Mouse (Mus musculus) liver, postnatal 0 days (tissue): ENCODE results near the gene Olfr266. TPM values are rescaled to one million over a fixed set of nuclear protein-coding genes. Genes with fewer than 3 reads are reported as not detected.

Experiments used
- ATAC-seq: fragments of 200-750 bp; cut with Nextera tagmentation; 2 replicates; pipeline ENCODE4 v1.8.0; 2017; ENCODE audit warnings: mild to moderate bottlenecking, moderate library complexity
- DNase-seq: peaks from one replicate; pipeline ENCODE4 v3.0.0-alpha.2; 2016
- H3K27ac ChIP-seq: fragments of 300-500 bp; sonication (generic); 2 replicates; pipeline ENCODE4 v1.5.1; 2014; ENCODE audit warnings: antibody characterized with exemption, moderate library complexity, mild to moderate bottlenecking, low read depth
- H3K27me3 ChIP-seq: fragments of 300-500 bp; sonication (generic); 2 replicates; pipeline ENCODE4 v1.6.1; 2014; ENCODE audit warnings: low read length, control low read depth, mixed read lengths; ENCODE audit not compliant: insufficient read depth
- H3K36me3 ChIP-seq: fragments of 300-500 bp; sonication (generic); replicated peaks from 2 replicates; pipeline ENCODE4 v1.6.1; 2014; ENCODE audit warnings: mild to moderate bottlenecking, control low read depth, low read length, moderate library complexity, mixed read lengths; ENCODE audit not compliant: insufficient read depth
- H3K4me1 ChIP-seq: fragments of 300-500 bp; sonication (generic); 2 replicates; pipeline ENCODE4 v1.6.1; 2014; ENCODE audit warnings: antibody characterized with exemption, mild to moderate bottlenecking, control low read depth; ENCODE audit not compliant: insufficient read depth
- H3K4me2 ChIP-seq: fragments of 300-500 bp; sonication (generic); 2 replicates; pipeline ENCODE4 v1.6.1; 2014; ENCODE audit warnings: low read depth, mild to moderate bottlenecking, low read length, moderate library complexity, mixed read lengths
- H3K4me3 ChIP-seq: fragments of 300-500 bp; sonication (generic); 2 replicates; pipeline ENCODE4 v1.5.1; 2014; ENCODE audit warnings: low read depth, low read length
- H3K9ac ChIP-seq: fragments of 300-500 bp; sonication (generic); replicated peaks from 2 replicates; pipeline ENCODE4 v1.6.1; 2014; ENCODE audit warnings: mild to moderate bottlenecking, moderate library complexity
- H3K9me3 ChIP-seq: fragments of 300-500 bp; sonication (generic); 2 replicates; pipeline ENCODE4 v1.6.1; 2016; ENCODE audit warnings: mild to moderate bottlenecking, control low read depth, low read length, mixed read lengths
- CTCF ChIP-seq: sonication (generic); IDR thresholded peaks from 2 replicates; pipeline ENCODE4 v1.5.1; 2016; ENCODE audit warnings: antibody characterized with exemption, low read depth
- EP300 ChIP-seq: IDR thresholded peaks from 2 replicates; pipeline ENCODE4 v1.6.1; 2016; ENCODE audit warnings: antibody characterized with exemption, low read depth, mild to moderate bottlenecking
- WGBS: fragments of 180-500 bp; shearing (Covaris S2); extraction: QIAGEN DNeasy Blood & Tissue Kit; methylation state at CpG from one replicate; pipeline ENCODE4 v1.1.7; 2014; ENCODE audit not compliant: insufficient replicate concordance; 5-methylcytosine and 5-hydroxymethylcytosine counted together
- polyA plus RNA-seq: library from polyadenylated mRNA; unstranded; fragments of >200 nt; fragmentation: Nextera tagmentation; extraction: Ambion mirVana; gene quantifications from 2 replicates; pipeline ENCODE4 v1.2.1, GENCODE M21; 2015

Olfr266 gene
- polyA plus RNA-seq, 1 experiment from 2014 or later: not detected

DNA sequence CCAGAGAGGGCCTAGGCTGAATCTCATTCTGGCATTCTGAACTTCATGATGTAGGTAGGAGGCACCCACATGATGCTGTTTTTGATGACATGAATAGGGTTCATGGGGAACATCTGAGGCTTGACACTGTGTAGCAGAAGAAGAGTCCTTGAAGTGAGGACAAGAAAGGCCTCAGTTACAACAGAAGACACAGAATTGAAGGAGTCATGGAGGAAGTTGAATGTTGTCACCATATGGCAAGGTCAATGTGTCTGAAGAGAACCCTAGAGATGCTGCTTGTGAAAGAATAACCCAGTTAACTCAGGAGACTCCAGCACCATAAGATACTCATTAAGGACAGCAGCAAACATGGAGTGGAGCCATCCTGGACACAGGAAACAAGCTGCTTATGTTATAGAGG lies 28.0 kb downstream of the Olfr266 start:
- no peak for TF ChIP-seq CTCF
- TF ChIP-seq EP300: no peak
- Histone ChIP-seq H3K9ac (no peak overlapping the region), H3K4me3 (no peak overlapping the region), H3K27ac (no peak overlapping the region), H3K4me2 (no peak overlapping the region), H3K9me3 (no peaks in the 10 kb centered on the region), H3K4me1 (no peaks in the 10 kb centered on the region), H3K27me3 (no peaks in the 10 kb centered on the region), H3K36me3 (no peaks in the 10 kb centered on the region)
- DNase-seq (no peak), ATAC-seq (no peak)

GRCm38 (mm10) chr3:106789930-106790329 lies 36.2 kb downstream of the Olfr266 start, which contains the start of gene Cd53:
Gene Cd53 (minus strand): TSS chr3:106790149.
- Histone ChIP-seq H3K4me2 (peak within 1 kb of the TSS; percentile 38), H3K4me1 (no peaks in the 10 kb centered on the region), H3K9ac (peak within 1 kb of the TSS; percentile 21), H3K36me3 (no peaks in the 10 kb centered on the region), H3K27ac (peak within 1 kb of the TSS; percentile 81), H3K4me3 (peak within 1 kb of the TSS; percentile 41), H3K27me3 (no peaks in the 10 kb centered on the region), H3K9me3 (no peaks in the 10 kb centered on the region)
- WGBS: 27% methylated on average over 2 of the region's 2 CpGs
- no peak for TF ChIP-seq CTCF
- no peak for TF ChIP-seq EP300
- peak; percentile 65 for ATAC-seq
- DNase-seq: no peak

- TF ChIP-seq EP300: 0 out of 2 replicates have a peak, but pooled peaks have one; percentile 7
- no peak for TF ChIP-seq CTCF
- no peaks in the 10 kb centered on the region for H3K4me1 ChIP-seq
- DNase-seq: no peak
- no peaks in the 10 kb centered on the region for H3K9me3 ChIP-seq
- H3K36me3 ChIP-seq: no peaks in the 10 kb centered on the region
- H3K27ac ChIP-seq: peak overlapping the region; percentile 81
- H3K9ac ChIP-seq: peak overlapping the region; percentile 21; the same call in 1 of the 2 replicates
- H3K4me3 ChIP-seq: peak overlapping the region; percentile 41
- WGBS: 7% methylated on average over 2 of the region's 2 CpGs
- H3K27me3 ChIP-seq: no peaks in the 10 kb centered on the region
- ATAC-seq: peak; percentile 76
- H3K4me2 ChIP-seq: peak overlapping the region; percentile 38
Observed at GRCm38 (mm10) chr3:106788440-106788887, 37.6 kb downstream of the Olfr266 start.

GRCm38 (mm10) chr3:106787972-106788371 lies 38.1 kb downstream of the Olfr266 start:
- Histone ChIP-seq H3K4me1 (no peaks in the 10 kb centered on the region), H3K4me2 (peak overlapping the region; percentile 38), H3K9me3 (no peaks in the 10 kb centered on the region), H3K4me3 (peak overlapping the region; percentile 41), H3K27ac (peak overlapping the region; percentile 81), H3K9ac (no peak overlapping the region), H3K27me3 (no peaks in the 10 kb centered on the region), H3K36me3 (no peaks in the 10 kb centered on the region)
- TF ChIP-seq EP300 (no peak), CTCF (no peak)
- DNase-seq (no peak), ATAC-seq (peak; percentile 67)

- no peak for DNase-seq
Observed at GRCm38 (mm10) chr3:106785130-106785529, 41.0 kb downstream of the Olfr266 start.

DNA sequence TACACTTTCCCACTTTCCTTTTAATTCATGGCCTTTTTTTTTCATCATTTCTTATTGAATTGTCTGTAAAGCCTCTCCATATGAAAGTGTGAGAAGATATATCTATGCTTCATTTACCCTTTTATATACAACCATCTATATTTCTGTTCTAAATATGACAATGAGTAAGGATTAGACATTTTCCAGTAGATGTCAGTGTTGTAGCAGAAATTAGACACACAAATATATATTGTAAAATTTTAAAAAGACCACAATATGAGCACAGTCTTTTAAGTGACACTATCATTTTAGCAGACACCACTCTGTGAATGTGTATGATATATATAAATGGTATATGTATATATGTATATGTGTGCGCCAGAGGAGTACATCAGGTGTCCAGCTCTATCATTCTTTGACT lies 54.3 kb downstream of the Olfr266 start:
- H3K27ac ChIP-seq: no peak overlapping the region
- ATAC-seq: no peak
- 69% methylated on average over 1 of the region's 1 CpGs for WGBS

More at GRCm38 (mm10) chr3:106785130-106785529, 41.0 kb downstream of the Olfr266 start:
- H3K36me3 ChIP-seq: no peaks in the 10 kb centered on the region
- ATAC-seq: no peak
- no peak overlapping the region for H3K27ac ChIP-seq
- H3K4me1 ChIP-seq: no peaks in the 10 kb centered on the region
- no peak overlapping the region; the same call in 1 of the 2 replicates for H3K4me2 ChIP-seq
- no peak overlapping the region for H3K4me3 ChIP-seq
- H3K9ac ChIP-seq: no peak overlapping the region
- WGBS: 53% methylated on average over 3 of the region's 3 CpGs
- TF ChIP-seq CTCF (no peak), EP300 (no peak)
- no peaks in the 10 kb centered on the region for H3K9me3 ChIP-seq
- H3K27me3 ChIP-seq: no peaks in the 10 kb centered on the region

More for the DNA sequence above, 54.3 kb downstream of the Olfr266 start:
- Histone ChIP-seq H3K9me3 (no peaks in the 10 kb centered on the region), H3K27me3 (no peaks in the 10 kb centered on the region), H3K4me3 (no peak overlapping the region), H3K36me3 (no peaks in the 10 kb centered on the region; the same call in 1 of the 2 replicates), H3K4me1 (no peaks in the 10 kb centered on the region), H3K9ac (no peak overlapping the region), H3K4me2 (no peak overlapping the region)
- DNase-seq: no peak
- TF ChIP-seq EP300 (no peak), CTCF (no peak)

Other genes starting within 250 kb of the Olfr266 start
- 6.0 and 6.4 TPM in 2 replicates for gene Lrif1, start 141.3 kb downstream of the Olfr266 start, polyA plus RNA-seq
- gene Cd53, start 36.1 kb downstream of the Olfr266 start, polyA plus RNA-seq: 43.1 and 45.4 TPM in 2 replicates
- gene Kcna3, start 209.9 kb upstream of the Olfr266 start, polyA plus RNA-seq: 1.2 TPM in 2 replicates